Mouse (Mus musculus) limb, embryonic 15.5 days (tissue): ENCODE measurements around the gene Col13a1. TPM values are rescaled to one million over a fixed set of nuclear protein-coding genes. Genes with fewer than 3 reads are reported as not detected.

ENCODE experiments used
- ATAC-seq: fragments of 200-750 bp; cut with Nextera tagmentation; 2 replicates; pipeline ENCODE4 v1.8.0; 2017; ENCODE audit warnings: low read depth, moderate TSS enrichment; ENCODE audit not compliant: insufficient number of reproducible peaks, low FRiP score, low TSS enrichment
- H3K27ac ChIP-seq: fragments of 300-500 bp; sonication (generic); 2 replicates; pipeline ENCODE4 v1.5.1; 2015; ENCODE audit warnings: moderate library complexity, mild to moderate bottlenecking, inconsistent platforms
- H3K27me3 ChIP-seq: fragments of 300-500 bp; sonication (generic); 2 replicates; pipeline ENCODE4 v1.6.1; 2015; ENCODE audit warnings: inconsistent platforms
- H3K36me3 ChIP-seq: fragments of 300-500 bp; sonication (generic); 2 replicates; pipeline ENCODE4 v1.6.1; 2015; ENCODE audit warnings: inconsistent platforms
- H3K4me1 ChIP-seq: fragments of 300-500 bp; sonication (generic); 2 replicates; pipeline ENCODE4 v1.6.1; 2015; ENCODE audit warnings: inconsistent platforms
- H3K4me2 ChIP-seq: fragments of 300-500 bp; sonication (generic); 2 replicates; pipeline ENCODE4 v1.6.1; 2015; ENCODE audit warnings: mild to moderate bottlenecking, inconsistent platforms
- H3K4me3 ChIP-seq: fragments of 300-500 bp; sonication (generic); 2 replicates; pipeline ENCODE4 v1.5.1; 2015; ENCODE audit warnings: mild to moderate bottlenecking, inconsistent platforms
- H3K9ac ChIP-seq: fragments of 300-500 bp; sonication (generic); 2 replicates; pipeline ENCODE4 v1.6.1; 2015; ENCODE audit warnings: inconsistent platforms
- H3K9me3 ChIP-seq: fragments of 300-500 bp; sonication (generic); 2 replicates; pipeline ENCODE4 v1.6.1; 2016; ENCODE audit warnings: inconsistent platforms
- WGBS: fragments of 180-500 bp; shearing (Covaris S2); methylation state at CpG from one replicate; pipeline ENCODE4 v1.1.7; 2015; 5-methylcytosine and 5-hydroxymethylcytosine counted together
- polyA plus RNA-seq: library from polyadenylated mRNA; unstranded; fragments of >200 nt; fragmentation: Nextera tagmentation; extraction: Ambion mirVana; gene quantifications from 2 replicates; pipeline ENCODE4 v1.2.1, GENCODE M21; 2015

The Col13a1 gene
- polyA plus RNA-seq, 1 experiment from 2014 or later = 9.1 TPM

DNA sequence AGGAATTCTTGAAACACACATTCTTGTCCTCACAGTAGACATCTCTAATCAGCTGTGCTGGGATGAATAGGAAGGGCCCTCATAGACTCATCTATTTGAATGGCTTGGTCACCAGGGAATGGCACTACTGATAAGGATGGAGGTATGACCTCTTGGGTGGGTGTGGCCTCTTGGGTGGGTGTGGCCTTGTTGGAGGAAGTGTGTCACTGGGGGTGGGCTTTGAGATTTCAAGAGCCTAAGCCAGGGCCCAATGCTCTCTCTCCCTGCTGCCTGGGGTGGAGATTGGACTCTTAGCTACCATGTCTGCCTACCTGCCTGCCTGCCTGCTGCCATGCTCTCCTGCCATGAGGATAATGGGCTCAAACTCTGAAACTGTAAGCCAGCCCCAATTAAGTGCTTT is 53.2 kb downstream of the Col13a1 start:
- Histone ChIP-seq H3K9ac (no peak overlapping the region), H3K9me3 (no peaks in the 10 kb centered on the region), H3K27me3 (no peaks in the 10 kb centered on the region), H3K36me3 (no peaks in the 10 kb centered on the region), H3K4me2 (no peak overlapping the region), H3K27ac (no peak overlapping the region), H3K4me3 (no peak overlapping the region), H3K4me1 (peaks cover 20% of the 10 kb centered on the region)
- no peak for ATAC-seq

DNA sequence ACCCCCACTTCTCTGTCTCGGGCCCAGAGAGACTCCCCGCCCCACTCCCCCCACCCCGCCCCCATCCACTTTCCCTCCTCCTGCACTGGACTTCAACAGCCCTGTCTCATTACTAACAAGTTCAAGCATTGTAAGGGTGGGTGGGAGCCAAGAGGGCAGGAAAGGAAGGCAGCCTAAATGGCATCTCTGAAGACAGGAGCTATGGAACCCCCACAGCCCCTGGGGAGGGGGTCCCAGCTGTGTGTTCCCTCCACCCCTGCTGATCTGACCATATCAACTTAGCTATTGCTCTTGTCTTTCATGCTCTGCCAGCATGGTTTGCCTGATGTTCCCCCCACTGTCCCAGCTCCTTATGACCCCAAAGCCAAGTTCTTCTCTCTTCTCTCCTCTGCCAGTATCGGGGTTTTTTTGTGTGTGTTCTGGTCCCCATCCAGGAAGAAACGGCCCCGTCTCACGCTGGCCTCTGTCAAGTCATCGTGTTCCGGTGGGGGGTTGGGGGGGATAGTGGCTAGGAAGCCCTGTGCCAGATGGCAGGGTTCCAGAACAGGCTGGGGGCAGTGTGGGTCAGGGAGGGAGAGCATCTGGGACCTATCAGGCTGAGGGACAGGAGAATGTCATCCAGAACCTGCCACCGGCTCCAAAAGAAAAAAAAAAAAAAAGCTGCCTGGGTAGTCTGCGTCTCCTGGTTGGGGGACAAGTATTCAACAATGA is 58.1 kb downstream of the Col13a1 start:
- Histone ChIP-seq H3K4me3 (no peak overlapping the region), H3K27ac (peak overlapping the region; percentile 69), H3K36me3 (no peaks in the 10 kb centered on the region), H3K9me3 (no peaks in the 10 kb centered on the region), H3K27me3 (no peaks in the 10 kb centered on the region), H3K4me2 (peak overlapping the region; percentile 29), H3K9ac (no peak overlapping the region), H3K4me1 (peaks cover 22% of the 10 kb centered on the region)
- peak; percentile 25; the same call in 1 of the 2 replicates for ATAC-seq
- WGBS = 21% methylated on average over 11 of the region's 11 CpGs

DNA sequence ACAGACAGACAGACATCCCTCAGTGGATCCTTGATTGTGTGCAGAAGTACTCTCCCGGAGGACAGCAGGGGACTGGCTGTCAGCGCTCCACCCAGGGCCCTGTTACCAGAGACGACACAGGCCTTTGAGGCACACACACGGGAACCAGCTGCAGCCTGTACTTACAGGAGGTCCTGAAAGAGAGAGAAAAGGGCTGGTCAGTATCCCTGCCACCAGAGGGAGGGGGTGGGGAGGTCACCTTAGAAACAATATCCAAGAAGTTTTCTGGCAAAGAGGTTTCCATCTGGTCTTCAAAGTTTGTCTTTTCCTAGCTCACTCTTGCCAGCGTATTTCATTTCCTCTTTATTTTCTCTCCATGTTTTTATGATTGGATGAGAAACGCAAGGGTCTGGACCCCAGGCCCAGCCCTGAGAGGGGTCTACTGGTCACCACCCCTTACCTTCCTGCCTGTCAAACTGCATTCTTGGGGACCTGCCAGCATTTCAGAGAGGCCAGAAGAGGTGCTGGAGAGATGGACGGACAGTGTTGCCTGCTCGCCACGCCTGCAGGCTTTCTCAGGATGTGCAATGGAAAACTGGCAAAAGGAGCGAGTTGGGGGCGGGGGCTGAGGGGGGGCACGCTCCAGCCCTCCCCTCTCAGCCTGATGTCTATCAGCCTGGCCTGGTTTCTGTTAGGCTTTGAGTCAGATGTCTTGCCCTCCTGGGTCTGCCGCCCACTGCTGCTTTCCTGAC is 58.8 kb downstream of the Col13a1 start:
- H3K9ac ChIP-seq = no peak overlapping the region
- peak; percentile 79 for ATAC-seq
- H3K4me3 ChIP-seq = no peak overlapping the region
- no peaks in the 10 kb centered on the region for H3K27me3 ChIP-seq
- H3K4me1 ChIP-seq = peaks cover 22% of the 10 kb centered on the region
- peak overlapping the region; percentile 29 for H3K4me2 ChIP-seq
- 12% methylated on average over 13 of the region's 13 CpGs for WGBS
- no peaks in the 10 kb centered on the region for H3K36me3 ChIP-seq
- H3K27ac ChIP-seq = peak overlapping the region; percentile 69
- H3K9me3 ChIP-seq = no peaks in the 10 kb centered on the region

DNA sequence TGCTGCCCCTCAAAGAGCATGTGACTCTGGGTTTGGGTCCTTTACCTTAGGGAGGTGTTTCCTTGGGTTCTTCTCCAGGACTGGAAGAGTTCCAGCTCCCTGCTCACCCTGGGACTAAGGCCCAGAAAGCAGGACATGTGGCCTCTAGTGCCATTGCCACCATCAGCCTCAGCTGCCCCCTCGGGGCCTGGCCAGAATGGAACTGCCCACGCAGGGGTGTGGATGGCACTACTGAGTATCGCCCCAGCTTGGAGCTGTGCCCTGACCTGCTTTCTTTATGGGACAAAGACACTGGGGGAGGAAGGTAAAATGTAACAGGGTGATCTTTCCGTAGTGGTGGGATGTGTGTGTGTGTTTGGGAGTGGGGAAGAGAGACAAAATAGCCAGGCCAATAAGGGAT is 59.4 kb downstream of the Col13a1 start:
- no peak overlapping the region for H3K4me3 ChIP-seq
- peaks cover 22% of the 10 kb centered on the region for H3K4me1 ChIP-seq
- H3K4me2 ChIP-seq = no peak overlapping the region
- 63% methylated on average over 4 of the region's 4 CpGs for WGBS
- H3K9me3 ChIP-seq = no peaks in the 10 kb centered on the region
- no peaks in the 10 kb centered on the region for H3K36me3 ChIP-seq
- no peak overlapping the region for H3K9ac ChIP-seq
- H3K27ac ChIP-seq = peak overlapping the region; percentile 69
- ATAC-seq = no peak
- no peaks in the 10 kb centered on the region for H3K27me3 ChIP-seq

DNA sequence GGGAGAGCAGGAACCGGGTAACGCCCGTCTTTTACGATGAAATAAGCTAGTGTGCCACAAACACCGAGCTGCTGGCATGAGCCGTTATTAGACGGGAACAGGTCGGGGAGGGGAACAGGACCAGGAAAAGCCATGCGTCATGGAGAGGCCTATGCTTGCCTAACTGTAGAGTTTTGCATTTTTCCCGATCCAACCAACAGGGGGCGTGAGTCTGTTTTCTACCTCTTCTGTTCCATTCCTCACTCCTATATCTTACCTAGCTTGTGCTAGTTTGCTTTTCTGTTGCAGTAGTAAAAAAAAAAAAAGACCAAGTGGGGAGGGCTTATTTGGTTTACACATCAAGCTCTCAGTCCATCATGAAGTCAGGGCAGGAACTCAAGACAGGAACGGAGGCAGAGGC is 61.8 kb downstream of the Col13a1 start:
- H3K4me2 ChIP-seq = no peak overlapping the region
- no peaks in the 10 kb centered on the region for H3K27me3 ChIP-seq
- no peak overlapping the region for H3K4me3 ChIP-seq
- no peaks in the 10 kb centered on the region for H3K36me3 ChIP-seq
- H3K9ac ChIP-seq = no peak overlapping the region
- 94% methylated on average over 12 of the region's 12 CpGs for WGBS
- H3K4me1 ChIP-seq = peaks cover 22% of the 10 kb centered on the region
- no peaks in the 10 kb centered on the region for H3K9me3 ChIP-seq
- ATAC-seq = no peak
- no peak overlapping the region for H3K27ac ChIP-seq

- WGBS = 31% methylated on average over 4 of the region's 4 CpGs
- Histone ChIP-seq H3K9ac (no peak overlapping the region), H3K27me3 (no peaks in the 10 kb centered on the region), H3K36me3 (no peaks in the 10 kb centered on the region), H3K9me3 (no peaks in the 10 kb centered on the region), H3K27ac (no peak overlapping the region), H3K4me1 (no peaks in the 10 kb centered on the region), H3K4me3 (no peak overlapping the region), H3K4me2 (no peak overlapping the region)
- ATAC-seq = no peak
These were observed 67.1 kb downstream of the Col13a1 start for GRCm38 (mm10) chr10:61911770-61912169.

GRCm38 (mm10) chr10:61909004-61909403 is 69.9 kb downstream of the Col13a1 start:
- no peaks in the 10 kb centered on the region for H3K9me3 ChIP-seq
- H3K9ac ChIP-seq = no peak overlapping the region
- H3K36me3 ChIP-seq = no peaks in the 10 kb centered on the region
- 61% methylated on average over 3 of the region's 3 CpGs for WGBS
- no peaks in the 10 kb centered on the region for H3K27me3 ChIP-seq
- H3K27ac ChIP-seq = no peak overlapping the region
- H3K4me2 ChIP-seq = no peak overlapping the region
- peaks cover 9% of the 10 kb centered on the region; the same call in 1 of the 2 replicates for H3K4me1 ChIP-seq
- no peak; the same call in 1 of the 2 replicates for ATAC-seq
- no peak overlapping the region for H3K4me3 ChIP-seq

DNA sequence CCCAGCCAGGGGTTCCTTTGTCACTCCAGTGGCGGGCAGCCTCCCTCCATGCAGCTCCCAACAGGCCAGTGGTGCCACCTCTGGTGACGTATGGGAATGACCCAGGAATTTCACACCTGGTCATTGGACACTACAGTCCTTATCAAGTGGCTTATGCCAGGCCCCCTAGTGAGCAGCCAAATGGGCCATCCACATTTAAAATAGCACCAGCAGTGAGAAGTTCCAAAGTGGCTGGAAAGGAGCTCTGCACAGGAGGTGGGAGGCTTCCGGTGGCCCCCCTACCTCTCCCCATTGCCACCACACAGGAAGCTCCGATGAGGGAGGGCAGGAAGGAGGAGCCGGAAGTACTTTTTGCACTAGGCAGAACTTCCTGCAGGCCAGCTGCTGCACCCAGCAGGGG is 72.7 kb downstream of the Col13a1 start:
- WGBS = 28% methylated on average over 5 of the region's 5 CpGs
- no peak for ATAC-seq
- no peaks in the 10 kb centered on the region for H3K9me3 ChIP-seq
- no peak overlapping the region for H3K27ac ChIP-seq
- no peak overlapping the region for H3K4me2 ChIP-seq
- peaks cover 15% of the 10 kb centered on the region for H3K4me1 ChIP-seq
- no peaks in the 10 kb centered on the region for H3K36me3 ChIP-seq
- no peaks in the 10 kb centered on the region for H3K27me3 ChIP-seq
- H3K4me3 ChIP-seq = no peak overlapping the region
- no peak overlapping the region for H3K9ac ChIP-seq

GRCm38 (mm10) chr10:61905308-61905707 is 73.6 kb downstream of the Col13a1 start:
- WGBS = 34% methylated on average over 7 of the region's 8 CpGs
- no peaks in the 10 kb centered on the region for H3K9me3 ChIP-seq
- peaks cover 15% of the 10 kb centered on the region for H3K4me1 ChIP-seq
- no peak overlapping the region for H3K27ac ChIP-seq
- no peak overlapping the region for H3K4me2 ChIP-seq
- H3K9ac ChIP-seq = no peak overlapping the region
- H3K27me3 ChIP-seq = no peaks in the 10 kb centered on the region
- no peaks in the 10 kb centered on the region for H3K36me3 ChIP-seq
- ATAC-seq = no peak
- no peak overlapping the region for H3K4me3 ChIP-seq

DNA sequence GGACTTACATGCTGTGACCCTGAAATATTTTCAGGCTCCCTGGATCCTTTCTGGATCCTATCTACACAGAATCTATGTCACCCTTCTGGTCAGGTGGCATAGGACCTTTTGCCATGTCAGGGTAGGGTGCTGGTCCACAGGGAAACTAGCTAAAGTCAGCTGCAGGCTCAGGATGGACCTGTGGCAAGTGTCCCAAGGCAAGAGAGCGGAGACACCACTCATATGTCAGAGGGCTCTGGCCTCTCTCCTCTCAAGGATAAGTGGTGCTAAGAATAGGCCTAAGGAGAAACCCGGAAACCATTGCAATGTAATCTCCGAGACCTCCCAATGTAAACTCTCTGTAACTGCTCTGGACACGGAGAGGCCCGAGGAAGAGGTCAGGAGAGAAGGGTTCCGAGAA is 80.8 kb downstream of the Col13a1 start:
- H3K9me3 ChIP-seq = no peaks in the 10 kb centered on the region
- no peak overlapping the region for H3K4me3 ChIP-seq

GRCm38 (mm10) chr10:61894564-61894963 is 84.3 kb downstream of the Col13a1 start:
- Histone ChIP-seq H3K4me3 (no peak overlapping the region), H3K27ac (no peak overlapping the region), H3K9ac (no peak overlapping the region), H3K9me3 (no peaks in the 10 kb centered on the region), H3K27me3 (no peaks in the 10 kb centered on the region), H3K36me3 (no peaks in the 10 kb centered on the region), H3K4me1 (peaks cover 4% of the 10 kb centered on the region; the same call in 1 of the 2 replicates), H3K4me2 (no peak overlapping the region)
- 80% methylated on average over 5 of the region's 5 CpGs for WGBS
- no peak for ATAC-seq

More for the DNA sequence above, 80.8 kb downstream of the Col13a1 start:
- ATAC-seq = no peak
- peaks cover 5% of the 10 kb centered on the region; the same call in 1 of the 2 replicates for H3K4me1 ChIP-seq
- H3K27me3 ChIP-seq = no peaks in the 10 kb centered on the region
- H3K36me3 ChIP-seq = no peaks in the 10 kb centered on the region
- H3K4me2 ChIP-seq = no peak overlapping the region
- H3K27ac ChIP-seq = no peak overlapping the region
- 82% methylated on average over 6 of the region's 6 CpGs for WGBS
- H3K9ac ChIP-seq = no peak overlapping the region

DNA sequence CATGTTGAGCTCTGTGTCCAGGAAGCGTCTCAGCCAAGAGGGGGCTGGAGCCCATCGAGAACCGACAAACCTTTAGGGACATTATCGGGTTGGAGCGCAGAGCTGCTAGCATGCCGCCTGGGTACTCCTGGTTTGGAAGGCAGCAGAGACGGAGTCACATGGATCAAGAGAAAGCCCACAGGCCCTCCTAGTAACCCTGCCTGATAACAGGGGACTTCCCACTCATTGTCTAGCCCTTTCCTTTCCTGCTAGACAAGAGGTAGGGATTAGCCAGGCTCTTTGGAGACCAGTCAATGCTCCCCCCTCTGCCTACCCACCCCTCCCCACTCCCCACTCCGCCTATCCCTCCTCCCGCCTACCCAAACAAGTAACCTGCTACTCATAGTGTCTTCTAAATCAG is 87.8 kb downstream of the Col13a1 start:
- Histone ChIP-seq H3K36me3 (no peaks in the 10 kb centered on the region), H3K27me3 (no peaks in the 10 kb centered on the region), H3K4me2 (no peak overlapping the region), H3K9ac (no peak overlapping the region), H3K27ac (no peak overlapping the region), H3K9me3 (no peaks in the 10 kb centered on the region), H3K4me3 (no peak overlapping the region), H3K4me1 (peaks cover 13% of the 10 kb centered on the region)
- whole genome bisulfite sequencing = 79% methylated on average over 9 of the region's 9 CpGs
- no peak for ATAC-seq
